Mouse (Mus musculus) testis, adult 2 months (tissue): Measurements from ENCODE around the gene Syce1l.

Experiments
- CTCF ChIP-seq: fragments of 200-500 bp; IDR thresholded peaks from 2 replicates; pipeline ENCODE4 v1.5.1; 2012; ENCODE audit warnings: low read depth, mild to moderate bottlenecking, inconsistent platforms, low read length, moderate library complexity; ENCODE audit not compliant: control insufficient read depth, insufficient read depth, insufficient replicate concordance
- POLR2A ChIP-seq: fragments of 200-500 bp; IDR thresholded peaks from 2 replicates; pipeline ENCODE4 v1.6.1; 2012; ENCODE audit warnings: low read depth, mild to moderate bottlenecking, inconsistent platforms, low read length, moderate library complexity; ENCODE audit not compliant: control insufficient read depth

GRCm38 (mm10) chr8:113665036-113665435 is 22.0 kb downstream of the Syce1l start:
- no peak for TF ChIP-seq CTCF
- TF ChIP-seq POLR2A = no peak
